Mouse (Mus musculus) skeletal muscle tissue, adult 2 months (tissue): ENCODE results near the gene Igsf21.

Experiments used
- DNase-seq: peaks from one replicate; pipeline ENCODE4 v3.0.0-alpha.2; 2012; ENCODE audit warnings: low read depth, low spot score

Igsf21 gene

DNA sequence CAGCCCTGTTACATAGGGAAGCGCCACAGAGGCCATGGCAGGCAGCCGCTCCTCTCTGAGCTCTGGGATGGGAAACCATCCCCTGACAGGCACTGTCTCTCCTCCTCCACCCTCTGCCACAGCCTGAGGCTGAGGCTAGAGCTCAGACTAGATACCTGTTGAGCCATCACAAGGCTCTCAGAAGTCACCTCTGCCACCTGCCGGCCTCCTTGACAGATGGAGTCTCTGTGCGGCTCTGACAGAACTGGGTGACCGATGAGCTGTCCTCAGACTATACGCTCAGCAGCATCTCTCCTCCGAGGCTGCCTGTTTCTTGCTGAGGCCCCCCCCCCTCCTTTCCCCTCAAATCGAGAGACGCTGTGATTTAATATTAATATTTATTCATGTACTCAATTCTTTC, 49.9 kb downstream of the Igsf21 start:
- DNase-seq: no peak

DNA sequence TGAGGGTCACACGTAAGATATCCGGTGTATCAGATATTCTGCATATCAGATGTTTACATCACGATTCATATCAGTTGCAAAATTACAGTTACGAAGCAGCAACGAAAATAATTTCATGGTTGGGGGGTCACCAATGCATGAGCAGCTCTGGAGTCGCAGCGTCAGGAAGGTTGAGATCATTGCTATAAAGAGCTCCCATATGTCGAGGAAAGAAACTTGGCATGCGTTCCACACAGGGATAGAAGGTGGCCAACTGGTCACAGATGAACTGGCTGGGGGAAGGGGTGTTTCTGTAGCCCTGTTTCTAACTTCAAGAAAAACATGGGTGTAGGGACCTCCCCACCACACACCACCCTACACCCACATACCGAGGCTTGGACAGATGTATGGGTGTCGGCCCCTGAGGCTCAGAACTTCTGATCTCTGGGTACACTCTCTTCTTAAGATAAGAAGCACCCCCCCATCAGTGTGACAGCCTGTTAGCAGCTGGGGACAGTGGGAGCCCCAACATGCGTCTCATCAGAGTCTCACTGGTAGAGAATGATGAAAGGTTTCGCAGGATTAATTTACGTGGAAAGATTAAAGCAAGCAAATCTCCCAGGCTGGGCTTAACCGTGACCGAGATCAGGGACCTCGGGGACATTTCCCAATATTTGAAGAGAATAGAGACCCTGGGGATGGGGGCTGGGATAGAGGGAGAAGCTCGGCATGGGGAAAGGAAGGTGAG, 54.1 kb downstream of the Igsf21 start:
- DNase-seq: no peak

DNA sequence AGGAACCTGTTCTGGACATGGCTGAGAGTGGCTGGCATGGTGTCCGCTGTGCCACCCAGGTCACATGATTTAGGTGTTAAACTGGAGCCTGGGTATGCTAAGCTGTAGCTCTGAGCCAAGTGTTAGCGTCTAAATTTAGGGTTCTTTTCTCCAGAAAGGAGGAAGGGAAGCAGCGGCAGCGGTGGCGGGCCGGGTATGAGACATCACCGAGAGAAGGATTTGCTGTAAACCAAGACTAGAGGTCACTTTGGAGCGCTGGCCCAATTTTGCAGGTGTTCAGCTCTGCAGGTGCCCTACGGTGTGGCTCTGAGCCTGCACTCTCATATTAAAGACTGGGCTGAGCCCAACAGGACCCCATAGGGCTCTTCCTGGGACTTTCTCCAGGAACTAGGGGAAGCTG, 57.0 kb downstream of the Igsf21 start:
- DNase-seq: no peak

DNA sequence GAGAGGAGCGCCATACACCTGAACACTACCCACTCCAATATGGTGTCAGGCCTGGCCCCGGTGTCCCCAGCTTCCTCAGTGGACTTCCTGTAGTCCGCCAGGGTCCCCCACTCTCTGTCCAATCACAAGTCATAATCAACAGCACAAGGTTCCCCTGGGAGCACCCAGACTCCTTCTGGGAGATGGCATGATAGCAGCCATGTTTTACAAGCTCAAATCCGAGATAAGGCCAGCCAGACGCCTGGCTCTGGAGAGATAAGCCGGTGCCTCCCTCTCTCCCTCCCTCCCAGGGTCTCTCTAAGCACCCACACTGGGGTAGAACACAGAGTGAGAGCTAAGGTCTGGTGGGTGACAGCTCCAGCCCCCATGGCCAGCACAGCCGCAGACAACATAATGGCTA, 58.0 kb downstream of the Igsf21 start:
- no peak for DNase-seq

DNA sequence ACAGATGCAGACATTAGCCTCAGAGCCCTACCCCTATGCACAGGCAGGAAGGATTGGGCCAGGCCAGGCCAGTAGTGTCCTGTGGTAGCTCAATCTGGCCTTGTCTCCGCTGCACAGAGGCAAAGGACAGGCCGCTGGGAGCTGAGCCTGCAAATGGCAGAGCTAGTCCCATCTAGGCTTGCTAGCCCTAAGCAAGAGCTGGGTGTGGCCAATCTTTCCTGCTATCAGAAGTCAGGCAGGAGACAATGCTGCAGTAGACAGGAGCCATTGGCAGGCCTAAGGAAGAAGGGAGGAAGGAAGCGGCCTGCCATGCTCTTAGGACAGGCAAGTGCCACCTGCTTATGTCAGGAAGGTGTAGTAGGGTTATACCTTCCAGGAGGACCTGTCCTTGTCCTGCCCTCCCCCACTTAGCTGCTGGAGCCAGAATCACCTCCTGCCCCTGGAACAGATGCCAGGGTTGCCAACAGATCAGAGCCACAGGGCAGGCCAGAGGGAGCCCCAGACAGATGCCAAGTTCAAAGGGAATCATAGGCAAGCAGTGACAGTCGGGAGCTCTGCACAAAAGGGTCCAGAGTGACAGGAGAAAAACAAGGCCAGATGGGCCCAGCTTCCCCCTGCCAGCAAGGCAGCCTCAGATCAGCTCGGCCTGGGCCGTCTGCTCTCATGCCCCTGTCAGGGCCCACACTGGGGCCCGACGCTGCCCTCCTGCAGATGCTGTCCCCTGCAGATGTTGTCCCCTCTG, 59.0 kb downstream of the Igsf21 start:
- DNase-seq: no peak

DNA sequence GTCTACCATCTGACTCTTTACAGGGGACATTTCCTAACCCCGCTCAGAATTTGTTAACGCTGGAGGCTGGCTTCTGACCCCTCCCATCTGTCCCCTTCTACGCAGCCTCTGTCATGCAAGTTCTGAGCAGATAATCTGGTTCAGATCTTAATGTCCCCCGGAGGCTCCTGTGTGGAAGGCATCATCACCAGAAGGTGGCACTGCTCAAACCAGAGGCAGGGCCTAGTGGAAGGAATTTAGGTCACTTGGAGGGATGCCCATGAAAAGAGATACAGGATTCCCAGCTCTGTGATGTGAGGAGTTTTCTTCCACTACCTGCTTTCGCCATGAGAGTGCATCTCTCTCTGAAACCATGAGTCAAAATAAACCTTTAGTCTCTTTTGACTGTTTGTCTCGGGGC, 67.0 kb downstream of the Igsf21 start:
- no peak for DNase-seq

DNA sequence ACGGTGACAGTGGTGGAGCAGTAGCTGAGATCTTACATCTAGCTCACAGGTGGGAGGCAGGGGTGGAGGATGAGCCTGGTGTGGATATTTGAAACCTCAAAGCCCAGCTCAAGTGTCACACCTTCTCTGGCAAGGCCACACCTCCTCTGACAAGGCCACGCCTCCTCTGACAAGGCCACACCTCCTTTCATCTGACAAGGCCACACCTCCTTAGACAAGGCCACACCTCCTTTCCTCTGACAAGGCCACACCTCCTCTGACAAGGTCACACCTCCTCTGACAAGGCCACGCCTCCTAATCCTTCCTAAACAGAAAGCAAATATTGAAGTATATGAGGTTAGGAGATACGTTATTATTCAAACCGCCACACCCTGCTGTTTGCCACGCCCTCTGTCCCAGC, 69.5 kb downstream of the Igsf21 start:
- no peak for DNase-seq

DNA sequence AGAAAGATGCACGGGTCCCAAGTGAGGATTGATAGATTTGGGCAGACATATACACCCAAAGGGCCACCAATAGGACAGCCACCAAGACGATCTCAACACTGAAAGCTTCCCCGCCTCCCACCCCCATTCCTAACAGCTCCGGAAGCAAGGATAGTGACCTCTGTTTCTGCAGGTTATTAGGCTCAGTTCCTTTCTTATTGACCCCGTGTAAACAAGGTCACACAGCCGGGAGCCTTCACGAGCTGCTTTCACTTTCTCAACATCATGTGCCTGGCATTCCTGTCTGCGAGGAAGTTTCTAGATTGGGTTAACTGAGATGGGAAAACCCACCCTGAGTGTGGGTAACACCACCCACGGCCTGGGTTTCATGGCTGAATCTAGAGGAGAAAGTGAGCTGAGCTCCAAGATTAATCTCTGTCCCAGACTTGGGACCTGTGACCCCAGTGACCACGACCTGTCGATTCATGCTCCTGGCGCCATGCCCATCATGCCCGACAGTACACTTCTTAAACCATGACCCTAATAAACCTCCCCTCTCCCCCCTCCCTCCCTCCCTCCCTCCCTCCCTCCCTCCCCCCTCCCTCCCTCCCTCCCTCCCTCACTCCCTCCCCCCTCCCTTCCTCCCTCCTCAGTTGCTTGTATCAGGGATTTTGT, 72.7 kb downstream of the Igsf21 start:
- no peak for DNase-seq

DNA sequence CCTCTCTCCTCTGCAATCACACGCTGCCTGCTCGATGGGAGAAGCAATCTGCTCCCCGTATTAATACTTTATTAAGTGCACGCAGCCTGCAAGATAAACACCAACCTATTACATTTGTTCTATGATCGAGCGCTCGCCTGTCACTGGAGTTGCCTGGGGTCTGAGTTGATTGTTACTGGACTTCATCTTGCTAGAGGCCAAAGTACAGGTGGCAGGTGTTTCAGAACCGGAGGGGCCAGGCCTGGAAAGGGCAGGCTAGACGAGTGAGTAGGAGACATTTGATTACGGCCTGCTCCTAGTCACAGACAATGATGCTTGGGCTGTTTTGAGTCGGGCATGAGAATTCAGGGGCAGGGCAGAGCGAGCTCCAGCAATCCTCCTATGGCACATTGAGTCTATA, 73.5 kb downstream of the Igsf21 start:
- DNase-seq: no peak

DNA sequence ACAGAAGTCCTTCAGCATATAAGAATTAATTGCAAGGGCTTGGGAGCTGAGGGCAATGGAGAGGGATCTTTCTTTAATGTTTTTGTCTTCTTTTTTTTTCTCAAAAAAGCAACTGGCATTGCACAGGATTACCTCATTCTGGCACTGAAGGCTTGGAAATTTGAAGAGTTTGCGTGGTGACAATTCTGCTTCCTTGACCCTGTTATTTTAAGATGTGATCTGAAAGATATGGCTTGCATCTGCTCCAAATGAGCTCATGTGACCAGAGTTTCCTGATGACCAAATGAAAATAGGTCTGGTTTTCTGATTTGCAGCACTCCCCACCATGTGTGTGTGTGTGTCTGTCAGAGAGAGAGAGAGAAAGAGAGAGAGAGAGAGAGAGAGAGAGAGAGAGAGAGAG, 74.7 kb downstream of the Igsf21 start:
- DNase-seq: no peak

DNA sequence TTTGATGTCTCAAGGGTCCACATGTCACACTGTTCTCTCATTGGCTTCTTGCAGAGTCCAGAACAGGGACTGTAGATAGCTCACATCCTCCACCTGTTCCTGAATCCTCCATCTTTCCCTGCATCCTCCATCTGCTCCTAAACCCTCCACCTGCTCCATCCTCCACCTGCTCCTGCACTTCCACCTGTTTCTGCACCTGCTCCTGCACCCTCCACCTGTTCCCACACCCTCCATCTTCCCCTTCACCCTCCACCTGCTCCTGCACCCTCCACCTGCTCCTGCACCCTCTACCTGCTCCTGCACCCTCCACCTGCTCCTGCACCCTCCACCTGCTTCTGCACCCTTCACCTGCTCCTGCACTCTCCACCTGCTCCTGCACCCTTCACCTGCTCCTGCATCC, 75.4 kb downstream of the Igsf21 start:
- no peak for DNase-seq

DNA sequence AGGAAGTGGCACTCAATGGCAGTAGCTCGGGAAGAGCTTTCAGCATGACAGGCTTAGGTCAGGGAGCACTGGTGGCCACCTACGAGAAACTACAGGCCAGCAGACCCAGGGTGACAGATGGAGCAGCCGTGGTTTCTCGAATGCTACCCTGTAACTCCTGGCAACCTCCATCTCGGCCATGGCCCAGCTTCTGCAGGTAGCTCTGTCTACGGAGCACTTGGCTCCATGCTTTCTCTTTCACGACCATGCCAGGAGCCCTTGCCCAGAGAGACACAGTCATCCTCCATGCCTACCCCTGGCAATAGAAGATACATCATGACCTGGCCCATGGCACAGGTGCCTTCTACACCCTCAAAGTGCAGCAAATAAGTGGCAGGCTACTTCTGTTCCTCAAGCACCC, 80.7 kb downstream of the Igsf21 start:
- DNase-seq: no peak

DNA sequence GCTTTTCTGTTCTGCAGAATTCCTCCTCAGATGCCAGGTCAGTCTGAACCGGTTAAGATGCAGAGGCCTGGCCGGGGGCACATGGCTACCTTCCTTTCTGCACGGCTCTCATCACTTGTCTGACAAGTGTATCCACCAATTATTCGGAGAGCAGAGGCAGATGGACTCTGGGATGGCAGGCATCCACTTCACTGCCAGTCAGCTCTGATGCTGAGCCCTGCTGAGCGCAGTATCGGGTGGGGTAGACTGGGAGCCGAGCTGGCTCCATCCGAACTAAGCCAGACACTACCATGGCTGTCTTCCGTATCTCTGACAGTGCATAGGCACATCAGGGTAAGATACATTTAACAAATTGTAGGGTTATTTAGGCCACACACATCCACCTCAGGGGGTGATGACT, 81.9 kb downstream of the Igsf21 start:
- DNase-seq: no peak

DNA sequence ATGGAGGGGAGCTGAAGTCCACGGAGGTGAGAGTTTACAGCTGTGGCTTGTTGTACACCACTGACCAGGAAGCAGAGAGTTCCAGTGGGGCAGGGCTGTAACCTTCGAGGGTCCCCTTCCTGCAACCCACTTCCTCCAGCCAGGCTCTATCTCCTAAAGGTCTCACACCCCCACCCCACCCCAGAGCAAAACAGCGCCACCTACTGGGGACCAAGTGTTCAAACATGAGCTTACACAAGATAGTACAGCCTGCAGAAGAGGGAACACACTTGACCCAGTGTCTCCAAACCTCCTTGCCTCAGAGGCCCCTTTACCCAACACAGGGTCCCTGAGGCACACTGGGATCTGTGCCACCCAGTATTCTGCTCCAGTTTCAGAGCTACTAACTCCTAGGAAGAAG, 87.0 kb downstream of the Igsf21 start:
- no peak for DNase-seq

DNA sequence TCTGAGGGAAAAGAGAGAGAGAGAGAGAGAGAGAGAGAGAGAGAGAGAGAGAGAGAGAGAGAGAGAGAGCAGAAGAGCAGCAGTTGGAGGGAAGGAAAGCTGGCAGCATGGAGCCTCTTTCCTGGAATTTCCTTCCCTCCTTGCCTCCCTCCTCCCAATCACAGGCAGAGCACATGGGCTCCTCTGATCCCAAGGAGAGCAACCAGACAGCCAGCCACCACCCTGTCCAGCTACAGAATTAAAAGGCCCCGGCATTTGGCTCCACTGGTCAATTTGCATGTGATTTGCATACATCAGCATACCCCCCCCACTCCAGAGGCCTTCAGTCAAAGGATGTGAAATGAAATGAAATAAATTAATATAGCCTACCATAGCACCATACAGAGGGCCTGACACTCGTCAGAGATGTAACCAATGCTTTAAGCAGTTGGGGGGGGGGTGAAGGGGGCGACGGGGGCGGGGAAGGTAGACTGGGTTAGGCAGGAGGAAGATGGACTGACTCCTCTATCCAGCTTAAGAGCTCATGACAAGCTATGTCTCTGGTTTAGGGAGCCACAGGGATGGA, 91.6 kb downstream of the Igsf21 start:
- no peak for DNase-seq

DNA sequence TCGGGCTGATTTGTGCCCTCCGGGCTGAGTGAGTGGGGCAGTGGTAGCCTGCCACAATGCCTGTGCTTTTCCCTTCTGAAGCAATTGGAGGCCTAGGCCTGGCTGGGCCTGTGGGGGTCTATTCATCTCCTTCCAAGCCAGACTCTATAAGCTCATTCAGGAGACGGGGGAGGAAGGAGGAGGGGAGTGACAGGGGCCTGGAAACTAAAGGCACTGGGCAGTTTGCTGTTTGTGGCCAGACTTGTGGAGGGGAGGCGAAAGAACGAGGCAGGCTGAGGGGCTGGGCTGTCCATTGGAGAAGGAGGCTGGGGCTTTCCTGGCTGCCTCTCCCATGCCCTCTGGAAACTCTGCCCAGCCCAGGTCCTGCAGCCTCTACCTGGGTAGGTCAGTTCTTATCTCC, 92.1 kb downstream of the Igsf21 start:
- DNase-seq: no peak

DNA sequence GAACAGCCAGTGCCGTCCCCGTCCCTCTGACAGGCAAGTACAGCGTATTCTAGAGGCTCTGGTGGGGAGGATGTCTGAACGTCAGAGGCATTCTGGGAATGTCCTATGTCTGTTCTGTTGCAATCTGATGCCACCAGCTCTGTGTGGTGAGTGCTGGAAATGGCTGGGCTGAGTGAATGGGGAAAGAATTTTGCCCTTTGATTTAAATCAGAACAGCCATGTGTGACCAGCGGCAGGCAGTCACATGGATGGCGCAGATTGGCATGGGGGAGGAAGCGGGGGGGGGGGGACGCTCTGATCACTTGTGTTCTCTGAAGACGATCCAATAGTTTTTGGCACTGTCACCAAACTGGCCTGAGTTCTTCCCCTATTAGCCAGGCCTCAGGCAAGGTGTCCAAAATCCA, 92.9 kb downstream of the Igsf21 start:
- DNase-seq: peak; percentile 29

DNA sequence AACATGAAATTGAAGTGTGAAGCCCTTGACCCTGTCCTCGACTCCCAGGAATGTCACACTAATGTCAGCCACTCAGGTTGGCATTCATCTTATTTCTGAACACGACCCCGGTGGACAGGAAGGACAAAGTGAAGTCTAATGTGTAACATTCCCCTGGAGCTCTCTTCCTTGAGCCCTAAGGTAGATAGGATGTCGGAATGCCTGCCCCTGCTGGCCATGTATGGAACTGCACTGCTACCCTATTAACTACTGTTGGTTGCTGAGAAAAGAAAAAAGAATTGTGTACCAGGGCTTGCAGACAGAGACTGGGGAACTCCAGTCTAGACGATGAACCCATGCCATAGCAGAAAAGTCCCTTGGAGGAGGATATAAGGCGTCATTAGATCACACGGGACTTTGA, 93.5 kb downstream of the Igsf21 start:
- DNase-seq: peak; percentile 10

DNA sequence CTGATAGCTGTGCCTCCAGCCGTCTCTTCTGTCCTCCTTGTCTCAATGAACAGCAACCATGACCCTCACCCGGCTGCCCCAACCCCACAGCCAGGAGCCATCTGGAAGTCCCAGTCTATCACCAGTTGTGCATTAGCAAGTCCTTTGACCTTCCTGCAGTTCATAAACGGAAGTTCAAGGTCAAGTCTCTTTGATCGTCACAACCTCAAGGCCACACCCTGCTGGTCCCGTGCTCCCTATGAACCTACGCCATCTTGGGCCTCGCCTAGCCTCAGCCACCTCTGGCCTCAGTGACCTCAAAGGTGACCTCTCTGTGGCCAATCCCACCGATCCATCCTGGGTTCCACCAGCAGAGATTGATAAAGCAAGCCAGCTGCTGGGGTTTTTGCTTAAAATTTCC, 96.9 kb downstream of the Igsf21 start:
- DNase-seq: no peak

DNA sequence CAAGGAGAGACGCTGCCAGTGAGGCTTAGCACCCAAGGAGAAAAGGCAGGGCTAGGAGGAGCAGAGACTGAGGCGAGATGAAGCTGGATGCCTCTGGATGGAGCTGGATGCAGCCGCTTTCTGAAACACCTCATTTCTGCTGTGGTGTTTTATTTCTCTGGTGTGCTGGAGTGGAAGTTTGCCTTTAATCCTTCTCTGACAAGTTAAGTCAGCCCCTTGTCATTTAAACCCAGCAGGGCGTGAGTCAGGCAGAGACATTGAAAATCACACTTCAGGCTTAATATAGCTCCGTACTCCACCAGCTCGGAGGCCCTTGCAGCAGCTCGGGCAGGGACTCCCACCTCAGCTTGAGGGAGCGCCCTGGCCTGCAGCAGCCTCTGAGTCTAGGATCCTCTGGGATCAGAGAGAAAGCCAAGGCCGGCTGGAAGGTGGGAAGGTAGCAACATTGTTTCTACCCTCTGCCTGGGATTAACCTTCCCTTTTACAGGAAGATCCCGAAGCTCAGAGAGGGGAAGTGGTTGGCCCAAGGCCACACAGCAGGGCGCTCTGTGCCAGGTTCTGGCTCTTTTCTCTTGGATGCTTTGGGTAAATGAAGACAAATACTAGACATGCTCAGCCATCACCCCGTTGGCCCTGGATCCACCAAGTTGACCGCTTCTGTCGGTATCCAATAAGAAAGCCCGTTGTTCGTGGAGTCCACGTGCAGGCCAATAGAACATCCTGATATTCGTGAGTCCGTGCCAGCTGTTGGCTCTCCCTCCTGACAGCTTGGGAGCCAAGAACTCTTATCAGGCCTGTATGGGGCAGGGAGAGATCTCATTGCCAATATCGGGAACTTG, 98.5 kb downstream of the Igsf21 start:
- no peak for DNase-seq

DNA sequence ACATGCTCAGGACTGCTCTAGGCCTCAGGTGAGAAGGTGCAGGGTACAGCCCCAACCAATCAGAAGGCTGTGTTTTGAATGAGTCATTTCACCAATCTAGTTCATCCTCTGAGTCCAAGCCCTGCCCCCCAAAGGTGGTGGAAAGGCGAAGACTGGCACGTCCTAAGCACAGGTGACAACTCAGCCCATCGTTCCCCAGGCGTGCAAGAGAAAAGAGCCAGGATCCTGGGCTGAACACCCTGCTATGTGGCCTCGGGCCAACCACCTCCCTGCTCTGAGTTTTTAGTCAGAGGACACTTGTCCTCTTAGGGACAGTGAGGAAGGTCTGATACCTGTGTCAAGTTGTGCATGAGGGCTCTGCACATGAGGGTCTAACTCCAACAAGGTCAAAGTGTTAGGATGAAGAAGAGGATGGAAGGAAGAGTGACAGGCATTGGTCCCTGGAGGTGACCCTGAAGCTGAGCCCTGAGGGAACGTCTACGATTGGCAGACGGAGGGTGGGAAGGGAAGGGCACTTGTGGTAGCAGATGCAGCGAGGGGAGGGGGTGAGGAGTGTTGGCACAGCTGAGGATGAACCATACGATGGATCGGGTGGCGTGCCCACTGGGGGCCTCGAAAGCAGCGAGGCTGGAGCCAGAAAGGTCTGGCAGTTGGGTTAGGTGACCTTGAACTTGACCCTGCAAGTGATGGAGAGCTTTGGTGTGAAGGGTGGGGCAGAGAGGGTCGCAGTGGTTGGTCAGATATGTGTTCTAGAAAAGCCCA, 99.3 kb downstream of the Igsf21 start:
- DNase-seq: no peak
